Mouse (Mus musculus) midbrain, postnatal 0 days (tissue): ENCODE measurements at regions not wholly inside any gene's neighbourhood (a gene's known extent, or its start where the extent isn't known, plus 50 kb on each side); places are given as distances from the start of the nearest gene placed in this dataset.

Source experiments
- ATAC-seq: fragments of 200-750 bp; cut with Nextera tagmentation; 2 replicates; pipeline ENCODE4 v1.8.0; 2017; ENCODE audit warnings: moderate number of reproducible peaks, mild to moderate bottlenecking, moderate TSS enrichment, moderate library complexity; ENCODE audit not compliant: low FRiP score
- DNase-seq: peaks from one replicate; pipeline ENCODE4 v3.0.0-alpha.2; 2015; ENCODE audit warnings: low spot score
- H3K27ac ChIP-seq: fragments of 300-500 bp; sonication (generic); 2 replicates; pipeline ENCODE4 v1.5.1; 2014; ENCODE audit warnings: low read depth, mild to moderate bottlenecking, low read length, mixed read lengths
- H3K27me3 ChIP-seq: fragments of 300-500 bp; sonication (generic); 2 replicates; pipeline ENCODE4 v1.6.1; 2014; ENCODE audit warnings: low read length, control low read depth, mixed read lengths; ENCODE audit not compliant: insufficient read depth
- H3K36me3 ChIP-seq: fragments of 300-500 bp; sonication (generic); 2 replicates; pipeline ENCODE4 v1.6.1; 2014; ENCODE audit warnings: low read length, control low read depth, mixed read lengths; ENCODE audit not compliant: insufficient read depth
- H3K4me1 ChIP-seq: fragments of 300-500 bp; sonication (generic); 2 replicates; pipeline ENCODE4 v1.6.1; 2014; ENCODE audit warnings: mild to moderate bottlenecking, control low read depth, antibody characterized with exemption, low read length, mixed read lengths; ENCODE audit not compliant: insufficient read depth
- H3K4me2 ChIP-seq: fragments of 300-500 bp; sonication (generic); 2 replicates; pipeline ENCODE4 v1.6.1; 2014; ENCODE audit warnings: low read depth, mild to moderate bottlenecking, low read length, mixed read lengths; ENCODE audit not compliant: poor library complexity, severe bottlenecking
- H3K4me3 ChIP-seq: fragments of 300-500 bp; sonication (generic); 2 replicates; pipeline ENCODE4 v1.5.1; 2014; ENCODE audit warnings: low read depth, mild to moderate bottlenecking, low read length, moderate library complexity
- H3K9ac ChIP-seq: fragments of 300-500 bp; sonication (generic); replicated peaks from 2 replicates; pipeline ENCODE4 v1.6.1; 2014; ENCODE audit warnings: mild to moderate bottlenecking, low read length, moderate library complexity, mixed read lengths; ENCODE audit not compliant: poor library complexity, severe bottlenecking
- H3K9me3 ChIP-seq: fragments of 300-500 bp; sonication (generic); 2 replicates; pipeline ENCODE4 v1.6.1; 2016; ENCODE audit warnings: low read length, control low read depth
- CTCF ChIP-seq: IDR thresholded peaks from 2 replicates; pipeline ENCODE4 v1.5.1; 2016; ENCODE audit warnings: antibody characterized with exemption, mild to moderate bottlenecking
- WGBS: fragments of 180-500 bp; shearing (Covaris S2); extraction: QIAGEN DNeasy Blood & Tissue Kit; methylation state at CpG from one replicate; pipeline ENCODE4 v1.1.7; 2014; 5-methylcytosine and 5-hydroxymethylcytosine counted together

DNA sequence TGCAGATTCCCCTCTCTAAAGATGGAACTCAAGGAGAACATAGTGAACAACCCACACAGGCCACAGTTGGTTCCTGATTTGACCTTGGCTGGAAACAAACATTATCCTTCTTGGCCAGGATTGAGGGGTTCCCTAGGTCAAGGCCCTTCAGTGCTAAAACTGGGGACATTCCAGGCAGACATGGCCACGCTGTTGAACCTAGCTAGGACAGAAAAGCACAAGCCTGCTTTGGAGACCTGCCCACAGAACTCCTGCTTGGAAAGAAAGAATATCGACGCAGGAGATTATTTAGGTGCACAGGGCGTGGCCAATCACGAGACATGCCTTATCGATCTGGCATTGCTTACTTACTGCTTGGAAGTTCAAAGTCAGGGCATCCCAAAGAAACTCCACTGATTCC, 93.6 kb upstream of the Lrig1 start:
- H3K4me3 ChIP-seq = no peak overlapping the region
- no peaks in the 10 kb centered on the region for H3K36me3 ChIP-seq
- ATAC-seq (no peak), DNase-seq (no peak)
- TF ChIP-seq CTCF = no peak
- no peak overlapping the region for H3K4me2 ChIP-seq
- H3K4me1 ChIP-seq = peaks cover 3% of the 10 kb centered on the region; the same call in 1 of the 2 replicates
- no peaks in the 10 kb centered on the region for H3K9me3 ChIP-seq
- no peak overlapping the region for H3K27ac ChIP-seq
- H3K9ac ChIP-seq = no peak overlapping the region
- 92% methylated on average over 6 of the region's 6 CpGs for WGBS
- H3K27me3 ChIP-seq = no peaks in the 10 kb centered on the region

DNA sequence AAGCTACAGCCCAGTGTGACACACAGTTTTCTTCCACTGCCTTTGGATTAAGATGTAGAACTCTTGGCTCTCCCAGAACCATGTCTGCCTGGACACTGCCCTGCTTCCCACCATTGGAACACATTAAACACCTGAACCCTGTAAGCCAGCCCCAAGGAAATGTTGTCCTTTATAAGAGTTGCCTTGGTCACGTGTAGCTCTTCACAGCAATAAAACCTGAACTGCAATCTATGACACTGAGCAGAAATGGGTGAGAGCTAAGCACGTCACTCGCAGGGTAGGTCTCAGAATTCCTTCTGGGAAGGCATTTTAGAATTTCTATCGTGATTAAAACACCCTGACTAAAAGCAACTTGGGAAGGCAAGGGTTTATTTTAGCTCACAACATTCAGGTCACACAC, 92.4 kb upstream of the Lrig1 start:
- 91% methylated on average over 4 of the region's 4 CpGs for WGBS
- Histone ChIP-seq H3K4me1 (peaks cover 3% of the 10 kb centered on the region; the same call in 1 of the 2 replicates), H3K27ac (no peak overlapping the region), H3K36me3 (no peaks in the 10 kb centered on the region), H3K4me2 (no peak overlapping the region), H3K9ac (no peak overlapping the region), H3K27me3 (no peaks in the 10 kb centered on the region), H3K4me3 (no peak overlapping the region), H3K9me3 (no peaks in the 10 kb centered on the region)
- no peak for ATAC-seq
- no peak for DNase-seq
- no peak for TF ChIP-seq CTCF

DNA sequence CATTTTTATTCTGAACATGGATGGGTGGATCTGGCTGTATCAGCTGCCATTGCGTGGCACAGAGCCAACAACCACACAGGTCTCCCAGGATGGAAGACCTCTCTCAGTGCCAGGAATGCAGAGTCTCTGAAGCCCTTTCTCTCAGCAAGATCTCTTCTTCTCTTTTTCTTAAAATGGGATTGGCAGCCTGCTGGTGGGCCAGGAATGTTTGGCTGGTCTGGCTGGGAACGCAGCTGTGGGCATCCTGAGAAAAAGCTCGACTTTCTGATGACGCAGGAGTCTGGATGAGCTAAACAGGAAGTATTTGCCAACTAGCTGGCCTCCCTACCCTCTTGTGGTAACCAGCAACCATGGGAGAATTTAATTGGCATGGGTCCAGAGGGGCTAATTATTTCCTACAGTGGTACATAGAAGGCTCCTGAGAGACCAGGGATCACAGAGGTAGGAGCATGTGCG, 89.4 kb upstream of the Lrig1 start:
- no peak for TF ChIP-seq CTCF
- peaks cover 3% of the 10 kb centered on the region; the same call in 1 of the 2 replicates for H3K4me1 ChIP-seq
- no peaks in the 10 kb centered on the region for H3K27me3 ChIP-seq
- peak; percentile 44; the same call in 1 of the 2 replicates for ATAC-seq
- no peak overlapping the region for H3K9ac ChIP-seq
- no peaks in the 10 kb centered on the region for H3K9me3 ChIP-seq
- H3K27ac ChIP-seq = no peak overlapping the region
- DNase-seq = peak; percentile 88
- no peak overlapping the region for H3K4me2 ChIP-seq
- H3K36me3 ChIP-seq = no peaks in the 10 kb centered on the region
- H3K4me3 ChIP-seq = no peak overlapping the region
- WGBS = 46% methylated on average over 5 of the region's 5 CpGs

DNA sequence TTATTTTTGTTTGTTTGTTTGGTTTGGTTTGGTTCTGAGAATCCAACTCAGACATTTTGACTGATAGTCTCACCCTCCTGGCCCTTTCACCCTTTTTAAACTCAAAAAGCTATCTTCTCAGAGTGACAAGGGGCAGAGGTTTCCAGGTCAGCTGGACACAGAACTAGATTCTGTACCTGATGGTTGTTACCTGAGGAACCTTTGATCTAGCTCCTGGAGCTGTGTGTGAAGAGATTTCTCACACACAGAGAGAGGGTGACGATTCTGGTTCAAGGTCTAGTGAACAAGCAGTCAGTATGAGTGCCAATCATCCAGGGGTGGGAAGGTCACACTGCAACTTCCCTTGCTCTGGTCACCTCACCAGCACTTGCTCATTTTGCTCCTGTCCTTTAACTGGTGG, 83.5 kb upstream of the Lrig1 start:
- DNase-seq (no peak), ATAC-seq (no peak)
- TF ChIP-seq CTCF = no peak
- no peaks in the 10 kb centered on the region for H3K27me3 ChIP-seq
- H3K27ac ChIP-seq = no peak overlapping the region
- 86% methylated on average over 1 of the region's 1 CpGs for WGBS
- H3K4me2 ChIP-seq = no peak overlapping the region
- no peak overlapping the region for H3K4me3 ChIP-seq
- no peaks in the 10 kb centered on the region for H3K4me1 ChIP-seq
- no peaks in the 10 kb centered on the region for H3K9me3 ChIP-seq
- no peaks in the 10 kb centered on the region for H3K36me3 ChIP-seq
- H3K9ac ChIP-seq = no peak overlapping the region

DNA sequence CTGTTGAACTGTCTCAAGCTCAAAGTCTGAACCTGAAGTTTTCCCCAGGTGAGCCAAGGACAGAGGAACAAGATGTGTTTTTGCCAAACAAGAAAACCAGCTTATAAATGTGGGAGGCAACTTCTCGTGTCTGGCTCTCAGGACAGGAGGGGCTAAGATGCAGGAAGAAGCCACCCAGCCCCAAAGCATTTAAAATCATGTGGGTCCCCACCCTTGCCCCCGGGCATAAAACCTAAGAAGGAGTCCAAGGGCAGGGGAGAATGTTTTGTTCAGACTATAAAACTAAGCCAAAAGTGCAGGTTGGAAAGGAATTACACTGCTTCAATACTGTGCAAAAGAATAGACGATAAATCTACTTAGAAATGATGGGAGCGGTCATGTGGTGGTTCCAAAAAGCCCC, 80.7 kb upstream of the Lrig1 start:
- Histone ChIP-seq H3K36me3 (no peaks in the 10 kb centered on the region), H3K9me3 (no peaks in the 10 kb centered on the region), H3K27me3 (no peaks in the 10 kb centered on the region), H3K4me2 (no peak overlapping the region), H3K27ac (no peak overlapping the region), H3K9ac (no peak overlapping the region), H3K4me1 (no peaks in the 10 kb centered on the region), H3K4me3 (no peak overlapping the region)
- 84% methylated on average over 4 of the region's 4 CpGs for WGBS
- ATAC-seq (no peak), DNase-seq (no peak)
- TF ChIP-seq CTCF = no peak

DNA sequence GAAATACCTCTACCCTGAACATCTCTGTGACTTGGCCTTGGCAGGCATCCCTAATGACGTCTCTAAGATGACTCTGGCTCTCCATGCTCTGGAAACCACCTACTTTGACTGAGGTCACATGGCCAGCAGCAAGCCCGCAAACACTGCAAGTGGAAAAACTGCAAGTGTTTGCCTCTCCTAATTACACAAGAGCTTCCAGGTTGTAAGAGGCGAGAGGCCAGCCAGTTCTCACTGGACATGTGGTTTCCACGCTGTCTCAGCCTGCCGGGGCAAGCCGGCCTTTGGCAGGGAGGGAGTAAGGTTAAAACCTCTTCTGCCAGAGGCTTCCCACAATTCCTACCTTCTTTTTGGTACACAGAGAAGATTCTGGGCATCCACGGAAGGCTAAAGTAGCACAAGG, 79.9 kb upstream of the Lrig1 start:
- DNase-seq (no peak), ATAC-seq (no peak)

More for the DNA sequence above, 79.9 kb upstream of the Lrig1 start:
- H3K27me3 ChIP-seq = no peaks in the 10 kb centered on the region
- H3K9ac ChIP-seq = no peak overlapping the region
- no peak overlapping the region for H3K4me2 ChIP-seq
- WGBS = 70% methylated on average over 7 of the region's 7 CpGs
- no peak for TF ChIP-seq CTCF
- no peak overlapping the region for H3K4me3 ChIP-seq
- no peaks in the 10 kb centered on the region for H3K9me3 ChIP-seq
- no peaks in the 10 kb centered on the region for H3K4me1 ChIP-seq
- H3K27ac ChIP-seq = no peak overlapping the region
- no peaks in the 10 kb centered on the region for H3K36me3 ChIP-seq
